Mouse (Mus musculus) C2C12 (cell line): ENCODE results near the gene Wwc1.

Source experiments
- CEBPB ChIP-seq: IDR thresholded peaks from one replicate; pipeline ENCODE4 v1.6.1; 2011; ENCODE audit warnings: low read depth, mild to moderate bottlenecking, control low read depth, moderate library complexity
- CTCF ChIP-seq: IDR thresholded peaks from one replicate; pipeline ENCODE4 v1.5.1; 2011; ENCODE audit not compliant: control insufficient read depth, insufficient read depth, insufficient read length

DNA sequence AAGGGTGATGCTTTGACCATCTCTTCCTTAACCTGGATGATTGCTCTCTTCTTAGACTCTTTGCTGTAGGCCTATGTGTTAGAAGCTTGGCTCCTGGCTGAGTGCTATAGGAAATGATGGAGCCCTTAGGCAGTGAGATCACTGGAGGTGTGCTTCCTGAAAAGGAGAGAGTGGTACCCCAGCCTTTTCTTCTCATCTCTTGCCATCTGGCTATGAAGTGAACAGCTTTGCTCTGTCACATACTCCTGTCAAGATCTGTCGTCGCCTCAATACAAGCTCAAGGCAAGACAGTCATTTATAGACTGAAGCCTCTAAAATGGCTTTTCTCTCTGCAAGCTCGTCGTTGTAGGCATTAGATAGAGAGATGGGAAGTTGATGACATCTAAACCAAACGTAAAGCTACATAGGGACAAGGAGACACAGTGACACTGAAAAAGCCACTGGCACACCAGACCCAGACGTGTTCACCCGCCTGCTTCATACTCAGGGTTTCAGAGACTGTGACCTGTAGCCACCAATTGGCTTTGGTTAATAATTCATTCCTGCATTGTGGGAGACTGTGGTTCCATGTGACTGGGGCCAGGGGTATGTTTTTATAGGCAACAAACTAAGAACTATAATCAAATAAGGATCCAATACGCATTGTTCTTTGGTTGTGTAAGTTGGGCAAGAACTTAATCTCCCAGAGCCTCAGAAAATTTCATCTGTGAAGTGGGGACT is 63.7 kb downstream of the Wwc1 start:
- no peak for TF ChIP-seq CTCF
- no peak for TF ChIP-seq CEBPB
